Mouse (Mus musculus): Measurements from ENCODE around the gene Gpr161.

GRCm38 (mm10) chr1:165330859-165331258 is 35.3 kb downstream of the Gpr161 start:
- TF ChIP-seq CTCF (conservative IDR thresholded peaks at IDR 0.05; ENCODE audit: insufficient read depth, insufficient read length, low read depth, low read length) (no peak), POLR2A (IDR thresholded peaks at IDR 0.05; ENCODE audit: low read depth, low read length) (no peak)
